ENCODE assay signal across 13 mouse cellular contexts in the genomic region with DNA sequence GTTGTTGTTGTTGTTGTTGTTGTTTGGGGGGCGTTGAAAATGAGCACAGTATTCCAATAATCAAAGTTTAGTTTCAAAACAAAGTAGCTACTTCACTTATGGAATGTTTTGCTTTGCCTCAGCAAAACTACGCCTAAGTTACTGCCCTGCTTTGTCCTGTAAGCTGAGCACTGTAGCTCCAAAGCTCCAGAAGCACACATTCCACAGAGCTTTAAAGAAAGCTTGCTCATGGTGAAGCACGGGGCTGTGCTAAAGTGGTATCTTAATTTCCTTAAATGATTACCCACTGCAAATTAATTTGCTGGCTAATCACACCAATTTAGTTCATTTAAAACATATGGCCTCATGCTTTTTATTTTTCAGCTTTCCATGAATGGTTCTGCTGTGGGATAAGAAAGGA. TPM values are rescaled to one million over a fixed set of nuclear protein-coding genes. Genes with fewer than 3 reads are reported as not detected.
DNase-seq lines count a peak whose midpoint lies in the region; ATAC-seq and TF ChIP-seq lines count a peak whose summit lies in the region.
"Had no signal": no experiment of that assay in that cellular context is flagged by ENCODE, and none has a peak within 500 bp of the region (broad histone marks: within the 10 kb centered on the region; RNA-seq: fewer than 3 reads in every experiment).

No protein-coding gene starts in this region.

- 16% methylated on average over 3 of the region's 3 CpGs for WGBS in kidney, adult 2 months
- under 1% methylated on average over 3 of the region's 3 CpGs for WGBS in kidney, embryonic 15.5 days
- under 1% methylated on average over 3 of the region's 3 CpGs for WGBS in embryonic facial prominence, embryonic 11.5 days
- 1% methylated on average over 3 of the region's 3 CpGs for WGBS in limb, embryonic 12.5 days
- 3% methylated on average over 3 of the region's 3 CpGs for WGBS in heart, embryonic 11.5 days (ENCODE audit: insufficient replicate concordance)

- no peak overlapping the region for H3K27ac ChIP-seq in kidney, adult 2 months (ENCODE audit: insufficient read depth, low read depth, low read length)
- no peak overlapping the region for H3K27ac ChIP-seq in kidney, embryonic 15.5 days
- H3K27ac ChIP-seq in embryonic facial prominence, embryonic 11.5 days (replicated peaks; ENCODE audit: low read depth, low read length) = no peak overlapping the region
- H3K27ac ChIP-seq in limb, embryonic 12.5 days = no peak overlapping the region
- no peak overlapping the region for H3K27ac ChIP-seq in heart, embryonic 11.5 days (ENCODE audit: low read depth, low read length)
- H3K27ac ChIP-seq: layer of hippocampus, adult 2 months had no signal

- no peak for ATAC-seq in kidney, embryonic 15.5 days (replicated peaks; ENCODE audit: low FRiP score)
- no peak for ATAC-seq in embryonic facial prominence, embryonic 11.5 days (replicated peaks; ENCODE audit: insufficient number of reproducible peaks, low FRiP score, low TSS enrichment, low read depth)
- ATAC-seq in limb, embryonic 12.5 days (ENCODE audit: insufficient number of reproducible peaks, insufficient read depth, low FRiP score, low TSS enrichment, low read depth) = no peak
- ATAC-seq in heart, embryonic 11.5 days (replicated peaks; ENCODE audit: insufficient number of reproducible peaks, low FRiP score, low TSS enrichment) = no peak
- no peak for ATAC-seq in CD4-positive, CD25-positive, alpha-beta regulatory T cell, adult 4 months

- H3K36me3 ChIP-seq in kidney, adult 2 months (ENCODE audit: control insufficient read depth, insufficient read depth, low read length) = no peaks in the 10 kb centered on the region
- H3K36me3 ChIP-seq in kidney, embryonic 15.5 days = no peaks in the 10 kb centered on the region
- no peaks in the 10 kb centered on the region for H3K36me3 ChIP-seq in embryonic facial prominence, embryonic 11.5 days (replicated peaks; ENCODE audit: control insufficient read depth, insufficient read depth, low read depth, low read length)
- H3K36me3 ChIP-seq in limb, embryonic 12.5 days = no peaks in the 10 kb centered on the region
- H3K36me3 ChIP-seq in heart, embryonic 11.5 days (ENCODE audit: control insufficient read depth, insufficient read depth, low read length) = no peaks in the 10 kb centered on the region

- no peak overlapping the region for H3K9ac ChIP-seq in kidney, embryonic 15.5 days
- no peak overlapping the region for H3K9ac ChIP-seq in embryonic facial prominence, embryonic 11.5 days (replicated peaks; ENCODE audit: low read length)
- H3K9ac ChIP-seq in limb, embryonic 12.5 days (replicated peaks) = no peak overlapping the region
- H3K9ac ChIP-seq in heart, embryonic 11.5 days (ENCODE audit: low read depth, low read length) = no peak overlapping the region

- TF ChIP-seq POLR2A in kidney, adult 2 months (IDR thresholded peaks at IDR 0.05; ENCODE audit: low read depth, low read length) = no peak

- DNase-seq in kidney, adult 2 months = peak; percentile 8
- DNase-seq in ZHBTc4 (ENCODE audit: low read depth, low spot score) = peak; percentile 7
- DNase-seq in embryonic facial prominence, embryonic 11.5 days (ENCODE audit: low spot score) = peak; percentile 36
- no peak for DNase-seq in spleen, postnatal 10 days (ENCODE audit: low spot score in 2 of 2)
- DNase-seq: adrenal gland, postnatal 36 days; cerebellum, adult 11 months; kidney, adult 18-20 months; lung, postnatal 14 days had no signal

- no peaks in the 10 kb centered on the region for H3K9me3 ChIP-seq in kidney, embryonic 15.5 days (replicated peaks)
- H3K9me3 ChIP-seq in embryonic facial prominence, embryonic 11.5 days (replicated peaks; ENCODE audit: control insufficient read depth, low read length) = no peaks in the 10 kb centered on the region
- no peaks in the 10 kb centered on the region for H3K9me3 ChIP-seq in limb, embryonic 12.5 days
- no peaks in the 10 kb centered on the region for H3K9me3 ChIP-seq in heart, embryonic 11.5 days (replicated peaks; ENCODE audit: control insufficient read depth, low read length)

- no peak for TF ChIP-seq CTCF in kidney, adult 2 months (conservative IDR thresholded peaks at IDR 0.05; ENCODE audit: insufficient read depth, insufficient read length, low read depth, low read length)

- peaks cover 10% of the 10 kb centered on the region; the same call in 1 of the 2 replicates for H3K27me3 ChIP-seq in kidney, adult 2 months (replicated peaks; ENCODE audit: control insufficient read depth, insufficient read depth, low read length)
- H3K27me3 ChIP-seq in kidney, embryonic 15.5 days = peaks cover 96% of the 10 kb centered on the region
- H3K27me3 ChIP-seq in embryonic facial prominence, embryonic 11.5 days (ENCODE audit: control insufficient read depth, insufficient read depth, low read length) = peaks cover 69% of the 10 kb centered on the region
- peaks cover 94% of the 10 kb centered on the region for H3K27me3 ChIP-seq in limb, embryonic 12.5 days
- peaks cover 87% of the 10 kb centered on the region for H3K27me3 ChIP-seq in heart, embryonic 11.5 days (ENCODE audit: control insufficient read depth, insufficient read depth, low read length)

- H3K4me1 ChIP-seq in kidney, adult 2 months (ENCODE audit: control insufficient read depth, insufficient read depth, low read length) = no peaks in the 10 kb centered on the region; the same call in 1 of the 2 replicates
- peaks cover 37% of the 10 kb centered on the region for H3K4me1 ChIP-seq in kidney, embryonic 15.5 days
- peaks cover 3% of the 10 kb centered on the region for H3K4me1 ChIP-seq in embryonic facial prominence, embryonic 11.5 days (ENCODE audit: control insufficient read depth, insufficient read depth, low read length)
- peaks cover 31% of the 10 kb centered on the region for H3K4me1 ChIP-seq in limb, embryonic 12.5 days (replicated peaks)
- peaks cover 15% of the 10 kb centered on the region; the same call in 1 of the 2 replicates for H3K4me1 ChIP-seq in heart, embryonic 11.5 days (ENCODE audit: control insufficient read depth, insufficient read depth, low read length)

- no peak overlapping the region for H3K4me2 ChIP-seq in kidney, embryonic 15.5 days
- H3K4me2 ChIP-seq in embryonic facial prominence, embryonic 11.5 days (ENCODE audit: low read depth, low read length) = no peak overlapping the region
- H3K4me2 ChIP-seq in limb, embryonic 12.5 days = no peak overlapping the region
- H3K4me2 ChIP-seq in heart, embryonic 11.5 days = no peak overlapping the region

- H3K4me3 ChIP-seq in kidney, adult 2 months (ENCODE audit: insufficient read depth, low read depth, low read length) = no peak overlapping the region
- H3K4me3 ChIP-seq in kidney, embryonic 15.5 days (replicated peaks) = no peak overlapping the region
- peak overlapping the region; percentile 12; the same call in 1 of the 2 replicates for H3K4me3 ChIP-seq in embryonic facial prominence, embryonic 11.5 days (ENCODE audit: low read depth, low read length)
- peak overlapping the region; percentile 40; the same call in 1 of the 2 replicates for H3K4me3 ChIP-seq in limb, embryonic 12.5 days (replicated peaks)
- H3K4me3 ChIP-seq in heart, embryonic 11.5 days (ENCODE audit: low read depth, low read length) = no peak overlapping the region
- H3K4me3 ChIP-seq: layer of hippocampus, adult 2 months had no signal

RNA-seq across cellular contexts. Expression of a gene that starts 1.5 kb away (rescaled TPM):
- polyA plus RNA-seq in kidney, adult 2 months (2012; rRNA removed) = 9.9 and 10.5 TPM in 2 replicates
- polyA plus RNA-seq in kidney, embryonic 15.5 days (2015; fragmentation: Nextera tagmentation; extraction: Ambion mirVana) = 6.2 and 9.8 TPM in 2 replicates
- 35.6 and 41.4 TPM in 2 replicates for polyA plus RNA-seq in embryonic facial prominence, embryonic 11.5 days (2014; fragmentation: Nextera tagmentation; extraction: Ambion mirVana)
- 34.8 and 35.6 TPM in 2 replicates for polyA plus RNA-seq in limb, embryonic 12.5 days (2016; fragmentation: Nextera tagmentation; extraction: Ambion mirVana)
- polyA plus RNA-seq in heart, embryonic 11.5 days (2014; fragmentation: Nextera tagmentation; extraction: Ambion mirVana) = 32.7 and 32.8 TPM in 2 replicates
- polyA plus RNA-seq in CD4-positive, CD25-positive, alpha-beta regulatory T cell, adult 4 months (2017; shearing (Covaris generic)) = under 1 TPM; 0.42 to 0.55 TPM

Comparison
In these comparisons a context has a peak if more than half of its experiments do, and no peak if none do; other contexts are left out.
1. DNase-seq: peak in kidney, adult 2 months (single experiment), ZHBTc4 (single experiment) and embryonic facial prominence, embryonic 11.5 days (single experiment); none in spleen, postnatal 10 days (0 of 2).
2. H3K4me3 ChIP-seq: peak in embryonic facial prominence, embryonic 11.5 days (single experiment) and limb, embryonic 12.5 days (single experiment); none in kidney, adult 2 months (single experiment), kidney, embryonic 15.5 days (single experiment) and heart, embryonic 11.5 days (single experiment).